Mouse (Mus musculus): ENCODE data around the gene Tango6. TPM values are rescaled to one million over a fixed set of nuclear protein-coding genes. Genes with fewer than 3 reads are reported as not detected.
"Not testable (repeated sequence)": the region's sequence is repeated elsewhere in the genome, so short reads cannot be mapped to it uniquely, and the experiment has no call there.

Gene Tango6
- total RNA-seq, 2 experiments from 2014 or later: 10.5 to 10.8 TPM

DNA sequence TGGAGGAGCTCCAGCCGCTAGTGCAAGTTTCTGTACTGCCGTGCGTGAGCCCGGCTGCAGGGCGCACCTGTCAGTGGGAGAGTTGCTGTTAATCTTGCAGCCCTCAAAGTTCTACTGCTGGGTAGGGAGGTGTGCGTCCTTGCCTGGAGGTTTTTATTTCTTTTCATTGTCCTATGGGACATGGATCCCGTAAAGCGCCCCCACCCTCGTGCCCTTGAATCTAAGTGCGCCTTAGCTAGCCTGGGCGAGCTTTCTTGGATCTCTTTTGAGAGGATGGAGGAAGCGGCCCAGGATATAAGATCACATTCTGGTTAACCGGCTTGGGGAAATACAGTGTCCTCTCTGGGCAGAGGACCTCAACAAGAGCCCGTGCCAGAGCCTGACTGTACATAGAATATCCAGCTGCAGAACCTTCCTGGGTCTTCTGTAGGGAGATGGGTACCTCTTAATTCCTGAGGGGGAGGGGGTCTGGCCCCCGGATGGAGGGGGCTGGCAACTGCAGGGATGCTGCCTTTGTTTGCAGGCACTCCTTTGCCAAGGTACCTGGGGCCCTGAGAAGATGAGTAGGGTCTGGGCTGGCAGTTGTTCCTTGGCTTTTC lies 188.6 kb downstream of the Tango6 start:
- no peak for DNase-seq (ENCODE audit: low spot score)

DNA sequence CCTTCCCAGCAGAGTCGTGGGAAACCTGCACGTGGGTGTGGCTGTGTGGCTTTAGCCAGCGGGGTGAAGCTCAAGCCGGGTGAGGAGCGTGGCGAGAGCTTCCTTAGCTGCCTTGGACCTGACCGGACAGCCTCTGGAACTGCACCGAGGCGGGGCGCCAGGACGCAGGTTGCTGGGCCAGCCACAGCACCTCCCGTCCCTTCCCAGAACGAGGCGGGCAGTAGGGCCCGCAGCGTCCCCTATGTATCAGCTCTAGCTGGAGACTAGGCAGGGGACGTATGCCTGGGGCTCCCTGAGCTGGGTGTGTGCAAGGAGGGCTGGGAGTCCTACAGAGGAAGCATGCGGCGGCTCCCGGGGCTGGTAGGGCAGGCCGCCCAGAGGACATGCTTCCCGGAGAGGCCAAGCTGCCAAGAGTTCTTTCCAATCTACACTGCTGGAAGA lies 189.1 kb downstream of the Tango6 start:
- DNase-seq (ENCODE audit: low spot score): peak; percentile 55

DNA sequence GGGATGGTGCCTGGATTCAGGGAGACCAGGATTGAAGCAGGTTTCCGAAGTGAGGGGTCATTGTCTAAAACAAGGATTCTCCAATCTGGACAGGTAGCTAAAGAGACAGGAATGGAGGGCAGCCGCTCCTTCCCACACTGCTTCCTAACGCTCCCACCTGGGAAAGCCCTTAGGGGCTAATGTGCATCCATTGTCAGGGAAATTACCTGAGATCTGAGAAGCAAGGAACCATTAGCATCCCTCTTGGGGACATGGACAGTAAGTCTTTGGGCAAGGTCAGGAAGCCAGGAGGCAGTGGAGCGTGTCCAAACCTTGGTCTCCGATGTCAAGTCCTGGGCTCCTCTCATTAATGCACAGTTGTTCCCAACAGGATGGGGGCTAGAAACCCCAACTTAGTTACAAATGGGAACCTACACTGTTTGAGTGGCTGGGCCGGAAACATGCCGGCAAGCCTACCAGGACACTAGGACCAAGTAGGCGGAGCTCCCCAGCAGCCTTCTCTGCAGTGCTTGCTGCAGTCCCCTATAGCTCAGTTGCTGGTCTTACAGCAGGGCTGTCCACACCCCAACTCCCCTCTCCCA lies 189.7 kb downstream of the Tango6 start:
- no peak for DNase-seq (ENCODE audit: low spot score)

DNA sequence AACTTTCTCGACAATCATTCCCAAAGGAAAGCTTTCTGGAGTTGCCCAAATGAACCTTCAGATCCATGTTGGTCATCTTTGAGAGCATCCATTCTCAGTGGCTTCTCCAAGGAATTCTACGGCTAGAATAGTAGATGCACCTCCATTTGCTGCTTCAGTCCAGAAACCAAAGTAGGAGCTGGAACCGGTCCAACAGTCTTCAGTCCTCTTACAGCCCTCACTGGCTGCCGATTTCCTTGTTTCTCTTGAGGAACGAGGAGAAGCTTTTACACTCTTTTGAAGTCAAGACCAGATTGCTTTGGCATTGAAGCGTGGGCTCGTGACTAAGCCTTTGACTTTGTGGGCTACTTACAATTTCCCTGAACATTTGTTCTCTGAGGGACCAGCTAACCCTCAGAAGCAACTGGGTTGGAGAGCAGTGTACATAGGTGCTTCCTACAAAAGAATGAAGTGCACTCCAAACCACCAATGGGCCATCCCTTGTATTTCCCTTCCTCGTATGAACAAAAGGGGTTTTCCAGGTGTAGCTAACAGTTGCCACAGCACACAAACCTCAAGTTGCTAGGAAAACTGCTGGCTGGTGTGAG lies 197.3 kb downstream of the Tango6 start:
- no peak for DNase-seq (ENCODE audit: low spot score)

DNA sequence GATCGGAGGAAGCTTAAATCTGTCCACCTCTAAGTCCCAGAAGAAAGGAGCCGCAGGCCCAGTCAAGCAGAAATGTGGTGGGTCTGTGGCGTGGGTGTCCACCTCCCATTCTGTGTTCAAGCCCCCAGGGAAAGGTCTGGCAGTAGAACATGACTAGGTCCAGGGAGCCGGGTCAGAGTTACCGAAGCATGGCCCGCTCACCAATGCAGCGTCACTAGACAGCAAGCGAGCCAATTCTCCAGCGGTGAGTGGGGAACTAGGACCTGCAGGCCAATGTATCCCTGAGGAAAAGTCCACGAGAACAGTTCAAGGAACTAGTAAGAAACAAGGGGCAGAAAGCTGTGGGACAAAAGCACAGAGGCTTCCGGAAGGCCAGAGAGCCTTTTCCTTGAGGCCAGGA lies 201.2 kb downstream of the Tango6 start:
- DNase-seq (ENCODE audit: low spot score): not testable (repeated sequence)

DNA sequence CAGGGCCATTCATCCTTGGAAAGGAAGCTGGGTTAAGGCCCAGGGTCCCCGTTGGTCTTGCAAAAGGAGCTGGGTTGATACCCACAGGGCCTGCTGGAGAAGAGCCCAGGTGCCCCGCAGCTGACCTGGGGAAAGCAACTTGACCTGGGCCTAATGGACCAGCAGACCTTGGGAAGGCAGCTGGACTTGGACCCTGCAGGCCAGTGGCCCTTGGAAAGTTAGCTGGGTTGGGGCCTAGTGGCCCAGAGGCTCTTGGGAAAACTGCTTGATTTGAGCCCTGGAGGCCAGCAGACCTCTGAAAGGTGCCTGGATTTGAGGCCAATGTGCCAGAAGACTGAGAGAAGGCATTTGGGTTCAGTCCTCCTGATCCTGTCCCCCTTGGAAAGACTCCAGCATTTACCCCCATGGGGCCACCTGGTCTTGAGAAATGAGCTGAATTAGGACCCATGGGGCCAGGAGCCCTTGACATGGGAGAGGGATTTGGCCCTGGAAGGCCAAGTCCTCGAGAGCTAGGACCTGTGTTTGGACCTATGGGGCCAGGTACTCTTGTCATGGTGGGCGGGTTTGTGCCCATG lies 202.0 kb downstream of the Tango6 start:
- DNase-seq (ENCODE audit: low spot score): not testable (repeated sequence)

DNA sequence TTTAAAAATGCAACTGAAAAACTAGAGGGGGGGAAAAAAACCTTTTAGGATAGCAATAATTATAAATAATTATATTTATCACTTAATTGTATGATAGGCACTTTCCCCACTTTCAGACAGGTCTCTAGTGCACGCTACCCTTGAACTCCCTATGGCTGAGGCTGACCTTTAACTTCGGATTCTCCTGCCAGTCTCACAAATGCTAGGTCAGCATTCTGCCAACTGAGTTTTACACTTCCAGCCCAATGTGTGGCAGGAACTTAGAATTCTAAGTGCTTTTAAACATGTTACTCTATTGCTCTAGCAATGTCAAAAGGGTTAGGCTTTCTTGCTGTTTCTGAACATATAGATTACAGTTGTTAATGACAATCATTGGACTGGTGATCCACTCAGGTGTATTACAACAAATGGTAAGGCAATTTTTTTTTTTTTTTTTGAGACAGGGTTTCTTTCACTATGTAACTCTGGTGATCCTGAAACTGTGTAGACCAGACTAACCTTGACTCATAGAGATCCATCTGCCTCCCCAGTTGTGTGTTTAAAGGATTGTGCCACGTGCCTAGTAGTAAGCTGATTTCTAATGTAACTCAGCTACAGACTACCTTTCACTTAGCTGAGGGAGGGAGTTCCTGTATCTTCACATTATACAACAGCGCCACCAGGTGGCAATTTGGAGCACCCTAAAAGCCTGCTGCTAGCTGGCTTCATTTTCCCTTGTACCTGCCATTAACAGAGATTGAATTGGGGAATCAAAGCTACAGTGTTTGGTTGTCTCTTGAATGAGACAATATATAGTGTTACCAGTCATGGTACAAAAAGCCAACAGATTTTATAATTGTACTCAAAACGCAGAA lies 204.7 kb downstream of the Tango6 start:
- DNase-seq (ENCODE audit: low spot score): peak; percentile 79

DNA sequence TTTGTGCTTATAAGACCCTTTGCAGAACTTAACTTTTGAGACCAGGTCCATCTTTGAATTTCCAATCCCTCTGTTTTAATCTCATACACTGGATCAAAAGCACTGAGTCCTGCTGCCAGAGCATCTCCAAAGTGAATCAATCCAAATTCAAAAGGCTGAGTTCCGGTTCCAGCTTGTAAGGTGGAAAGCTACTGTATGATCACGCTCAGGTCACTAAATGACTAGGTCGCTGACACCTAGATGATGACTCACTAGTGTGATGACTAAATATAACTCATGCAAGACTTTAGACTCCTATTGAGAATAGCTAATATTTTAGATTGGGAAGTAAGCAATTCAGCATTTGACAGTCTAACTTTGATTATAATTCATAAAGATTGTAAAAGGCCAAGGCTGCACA lies 205.9 kb downstream of the Tango6 start:
- no peak for DNase-seq (ENCODE audit: low spot score)

DNA sequence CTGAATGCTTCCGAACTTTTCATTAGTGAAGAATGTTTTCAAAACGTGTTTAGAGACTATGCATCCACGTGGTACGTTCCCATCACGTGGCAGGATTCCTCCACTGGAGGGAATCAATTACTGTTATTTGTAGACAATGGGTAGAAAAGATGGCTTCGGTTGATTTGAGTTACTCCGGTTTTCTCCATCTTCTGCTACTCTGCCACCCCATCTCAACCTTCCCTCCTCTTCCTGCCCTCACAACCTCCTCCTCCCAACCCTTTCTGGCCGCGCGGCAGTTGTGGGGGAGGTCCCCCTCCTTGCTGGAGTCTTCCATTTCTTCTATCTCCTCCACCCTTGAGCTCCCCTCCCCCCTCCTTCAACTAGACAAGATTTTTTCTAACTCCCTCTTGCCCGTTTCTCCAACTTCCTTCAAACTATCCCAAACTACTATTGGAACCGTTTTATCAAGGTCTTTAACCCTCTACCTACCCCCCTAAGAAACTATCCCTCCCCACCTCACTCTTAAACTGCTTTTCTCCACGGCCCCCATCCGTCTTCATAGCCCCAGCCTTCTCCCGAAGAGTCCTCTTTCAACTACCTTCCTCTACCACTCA lies 209.4 kb downstream of the Tango6 start:
- DNase-seq (ENCODE audit: low spot score): no peak

DNA sequence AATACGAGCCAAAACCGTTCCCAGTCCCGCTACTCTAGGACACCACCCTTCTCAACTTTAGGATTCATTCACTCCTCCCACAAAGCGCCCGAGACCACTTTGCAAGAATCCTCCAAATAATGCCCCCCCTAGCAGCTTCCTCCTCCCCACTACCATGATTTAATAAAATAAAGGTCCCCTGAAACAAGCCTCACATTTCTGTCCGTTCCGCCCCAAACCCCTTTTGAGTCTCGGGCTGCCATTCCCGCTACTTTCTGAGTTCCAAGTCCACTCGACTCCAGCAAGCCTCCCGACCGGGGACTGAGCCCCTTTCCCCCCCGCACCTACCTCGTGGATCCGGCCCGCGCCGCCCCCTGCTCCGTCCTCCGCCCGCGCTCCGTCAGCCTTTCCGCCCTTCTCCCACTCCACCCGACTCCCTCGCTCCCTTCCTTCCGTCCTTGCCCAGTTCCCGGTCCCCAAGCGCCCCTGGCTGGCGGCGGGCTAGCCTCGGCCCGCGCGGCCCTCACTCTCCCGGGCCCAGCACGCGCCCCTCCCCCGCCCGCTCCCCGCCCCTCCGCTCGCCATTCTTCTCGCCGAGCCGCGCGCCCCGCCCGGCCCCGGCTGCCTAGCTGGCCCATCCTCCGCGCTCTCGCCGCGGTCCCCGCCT lies 210.1 kb downstream of the Tango6 start:
- DNase-seq (ENCODE audit: low spot score): no peak

DNA sequence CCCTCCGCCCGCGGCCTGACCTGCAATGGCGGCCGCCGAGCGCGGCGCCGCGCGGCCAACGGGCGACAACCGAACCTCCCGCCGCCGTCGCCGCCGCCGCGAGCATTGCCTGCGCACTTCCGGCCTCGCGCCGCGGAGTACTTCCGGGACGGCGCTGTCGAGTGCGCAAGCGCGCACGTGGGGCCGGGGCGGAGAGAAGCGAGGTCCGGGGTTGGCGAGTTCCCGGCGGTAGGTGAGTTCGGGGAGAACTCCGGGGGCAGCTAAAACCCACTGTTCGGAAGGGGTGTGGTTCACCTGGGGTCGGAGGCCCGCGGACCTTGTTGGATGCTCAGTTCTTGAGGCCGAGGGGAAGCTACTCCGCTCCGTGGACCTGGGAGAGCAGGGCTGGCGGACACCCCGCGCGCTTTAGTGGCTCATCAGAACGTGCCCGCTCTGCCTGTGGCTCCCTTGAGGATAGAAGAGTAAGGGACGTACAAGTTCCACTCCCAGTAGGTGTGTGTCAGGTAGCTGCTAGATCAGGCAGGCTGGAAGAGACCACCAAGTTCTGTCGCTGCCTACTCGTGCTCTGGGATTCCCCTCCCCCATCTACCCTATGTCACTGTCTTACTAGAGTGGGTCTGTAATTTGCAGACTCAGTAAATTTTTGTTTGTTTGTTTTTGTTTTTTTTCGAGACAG lies 210.8 kb downstream of the Tango6 start, which contains the start of gene Utp4:
Gene Utp4 (plus strand): TSS at position 156 of the 676 bp plus-strand sequence.
- peak; percentile 81 for DNase-seq (ENCODE audit: low spot score)

DNA sequence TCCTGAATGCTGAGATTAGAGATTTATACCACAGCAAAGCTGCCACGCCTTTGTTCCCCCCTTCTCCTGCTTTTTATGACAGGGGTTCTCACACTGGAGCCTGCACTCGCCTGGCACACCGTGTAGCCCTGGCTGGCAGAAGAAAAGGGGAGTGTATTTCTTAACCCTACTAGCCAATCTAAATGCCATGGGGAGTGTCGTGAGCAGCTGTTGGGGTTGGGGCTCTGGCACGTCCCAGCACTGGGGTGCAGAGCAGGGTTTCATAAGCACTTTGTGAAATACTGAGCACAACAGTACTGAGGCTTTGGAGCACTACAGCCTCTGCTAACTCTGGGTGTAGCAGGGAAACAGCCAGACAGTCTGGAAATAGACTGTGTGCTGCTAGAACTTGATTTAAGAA lies 216.6 kb downstream of the Tango6 start:
- no peak for DNase-seq (ENCODE audit: low spot score)

Other genes with a start within 250 kb of the Tango6 start
- not detected for gene 6030452D12Rik, start 182.5 kb upstream of the Tango6 start, total RNA-seq (2021)
- not detected for gene Cdh3, start 172.2 kb upstream of the Tango6 start, total RNA-seq (2021)
- gene Gm10073, start 109.6 kb upstream of the Tango6 start, total RNA-seq (2021): 100 to 1,000 TPM in 1 of 2 experiments, 10 to 100 TPM in 1; 91.6 to 114 TPM
- under 1 TPM; 0.25 to 0.57 TPM for gene Cdh1, start 79.7 kb upstream of the Tango6 start, total RNA-seq (2021)
- under 1 TPM; 0.37 to 0.57 TPM for gene Has3, start 187.2 kb downstream of the Tango6 start, total RNA-seq (2021)
- gene Utp4, start 210.6 kb downstream of the Tango6 start, total RNA-seq (2021): 10 to 100 TPM; 20.7 to 21.8 TPM

All from gastrocnemius, adult 18-20 months (tissue).